Mouse (Mus musculus): ENCODE data around the gene Krtap16-1. TPM values are rescaled to one million over a fixed set of nuclear protein-coding genes. Genes with fewer than 3 reads are reported as not detected.

The Krtap16-1 gene
- polyA plus RNA-seq, 1 experiment from 2014 or later: not detected

DNA sequence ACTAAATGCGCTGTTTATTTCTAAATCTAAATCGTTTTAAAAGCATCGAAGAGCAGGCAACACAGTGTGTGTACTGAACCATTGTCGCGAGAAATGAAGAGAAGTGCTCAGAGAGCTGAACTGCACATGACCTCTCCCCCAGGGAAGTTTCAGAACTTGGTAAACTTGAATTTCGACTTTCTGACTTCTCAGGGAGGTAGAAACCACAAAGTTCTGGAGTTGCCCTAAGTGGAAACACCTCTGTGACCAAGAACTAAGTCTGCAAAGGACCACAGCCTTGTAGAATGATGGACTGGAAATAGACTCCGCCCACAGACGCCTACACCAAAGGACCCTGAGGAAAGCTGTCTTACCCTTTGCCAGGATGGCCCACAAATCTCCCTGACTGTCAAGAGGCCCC, 19.5 kb upstream of the Krtap16-1 start:
- no peak overlapping the region for H3K27ac ChIP-seq (ENCODE audit: low read length)

DNA sequence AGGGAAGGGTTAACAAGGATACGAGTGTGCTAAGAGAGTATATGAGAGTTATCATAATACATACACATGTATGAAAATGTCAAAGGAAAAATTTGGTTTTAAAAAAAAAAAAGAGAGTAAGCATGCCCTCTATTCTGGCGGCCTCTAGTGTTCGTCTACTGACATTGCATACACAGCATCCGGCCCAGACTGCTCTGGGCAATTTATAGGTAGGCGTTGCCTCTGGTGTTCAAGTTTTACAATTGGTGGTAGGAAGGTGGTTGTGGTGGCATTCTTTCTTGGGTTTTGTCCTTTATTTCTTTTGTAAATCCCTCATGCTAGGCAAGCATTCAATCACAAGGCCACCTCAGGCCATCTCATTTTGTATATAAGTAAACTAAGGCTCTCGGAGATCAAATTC, 18.4 kb upstream of the Krtap16-1 start:
- H3K27me3 ChIP-seq (ENCODE audit: control insufficient read depth, insufficient read depth, low read length): no peaks in the 10 kb centered on the region

More for the DNA sequence above, 19.5 kb upstream of the Krtap16-1 start:
- no peak overlapping the region for H3K9ac ChIP-seq (ENCODE audit: low read length)
- H3K27me3 ChIP-seq (ENCODE audit: control insufficient read depth, insufficient read depth, low read length): no peaks in the 10 kb centered on the region
- no peaks in the 10 kb centered on the region for H3K4me1 ChIP-seq (ENCODE audit: control insufficient read depth, insufficient read depth, low read length)
- no peak overlapping the region for H3K4me2 ChIP-seq (ENCODE audit: low read depth, low read length)
- H3K9me3 ChIP-seq (replicated peaks; ENCODE audit: control insufficient read depth, low read length): peaks cover 3% of the 10 kb centered on the region
- no peak overlapping the region for H3K4me3 ChIP-seq (ENCODE audit: low read length)
- no peak for ATAC-seq (replicated peaks; ENCODE audit: extremely low read depth, insufficient read depth, low FRiP score)
- WGBS: 82% methylated on average over 8 of the region's 8 CpGs
- no peaks in the 10 kb centered on the region for H3K36me3 ChIP-seq (ENCODE audit: control insufficient read depth, insufficient read depth)

GRCm38 (mm10) chr11:99999091-99999490, 12.7 kb upstream of the Krtap16-1 start:
- H3K27ac ChIP-seq (ENCODE audit: low read length): no peak overlapping the region
- H3K27me3 ChIP-seq (ENCODE audit: control insufficient read depth, insufficient read depth, low read length): peaks cover 11% of the 10 kb centered on the region
- no peak overlapping the region for H3K4me3 ChIP-seq (ENCODE audit: low read length)
- H3K4me1 ChIP-seq (ENCODE audit: control insufficient read depth, insufficient read depth, low read length): no peaks in the 10 kb centered on the region
- H3K9ac ChIP-seq (ENCODE audit: low read length): no peak overlapping the region
- peaks cover 3% of the 10 kb centered on the region for H3K9me3 ChIP-seq (replicated peaks; ENCODE audit: control insufficient read depth, low read length)
- ATAC-seq (replicated peaks; ENCODE audit: extremely low read depth, insufficient read depth, low FRiP score): no peak
- WGBS: 85% methylated on average over 7 of the region's 7 CpGs
- H3K36me3 ChIP-seq (ENCODE audit: control insufficient read depth, insufficient read depth): no peaks in the 10 kb centered on the region
- no peak overlapping the region for H3K4me2 ChIP-seq (ENCODE audit: low read depth, low read length)

More for the DNA sequence above, 18.4 kb upstream of the Krtap16-1 start:
- H3K36me3 ChIP-seq (ENCODE audit: control insufficient read depth, insufficient read depth): no peaks in the 10 kb centered on the region
- no peak overlapping the region for H3K4me3 ChIP-seq (ENCODE audit: low read length)
- peaks cover 3% of the 10 kb centered on the region for H3K9me3 ChIP-seq (replicated peaks; ENCODE audit: control insufficient read depth, low read length)
- ATAC-seq (replicated peaks; ENCODE audit: extremely low read depth, insufficient read depth, low FRiP score): no peak
- no peaks in the 10 kb centered on the region for H3K4me1 ChIP-seq (ENCODE audit: control insufficient read depth, insufficient read depth, low read length)
- H3K9ac ChIP-seq (ENCODE audit: low read length): no peak overlapping the region
- no peak overlapping the region for H3K4me2 ChIP-seq (ENCODE audit: low read depth, low read length)
- H3K27ac ChIP-seq (ENCODE audit: low read length): no peak overlapping the region
- 21% methylated on average over 6 of the region's 6 CpGs for WGBS

GRCm38 (mm10) chr11:99994384-99994661, 7.9 kb upstream of the Krtap16-1 start:
- 54% methylated on average over 4 of the region's 4 CpGs for WGBS
- no peak overlapping the region for H3K4me2 ChIP-seq (ENCODE audit: low read depth, low read length)

GRCm38 (mm10) chr11:99993620-99994383, 7.4 kb upstream of the Krtap16-1 start, which contains the start of gene Krtap17-1:
Krtap17-1 (minus strand) TSS chr11:99993994.
- Histone ChIP-seq H3K4me3 (ENCODE audit: low read length) (no peak within 1 kb of the TSS), H3K27ac (ENCODE audit: low read length) (no peak within 1 kb of the TSS), H3K36me3 (ENCODE audit: control insufficient read depth, insufficient read depth) (no peaks in the 10 kb centered on the region), H3K4me2 (ENCODE audit: low read depth, low read length) (no peak within 1 kb of the TSS), H3K9me3 (replicated peaks; ENCODE audit: control insufficient read depth, low read length) (no peaks in the 10 kb centered on the region), H3K9ac (ENCODE audit: low read length) (no peak within 1 kb of the TSS), H3K4me1 (ENCODE audit: control insufficient read depth, insufficient read depth, low read length) (no peaks in the 10 kb centered on the region), H3K27me3 (ENCODE audit: control insufficient read depth, insufficient read depth, low read length) (peaks cover 29% of the 10 kb centered on the region)
- ATAC-seq (replicated peaks; ENCODE audit: extremely low read depth, insufficient read depth, low FRiP score): no peak
- 21% methylated on average over 26 of the region's 26 CpGs for WGBS

More at GRCm38 (mm10) chr11:99994384-99994661, 7.9 kb upstream of the Krtap16-1 start:
- Histone ChIP-seq H3K27me3 (ENCODE audit: control insufficient read depth, insufficient read depth, low read length) (peaks cover 29% of the 10 kb centered on the region), H3K4me1 (ENCODE audit: control insufficient read depth, insufficient read depth, low read length) (no peaks in the 10 kb centered on the region), H3K9ac (ENCODE audit: low read length) (no peak overlapping the region), H3K27ac (ENCODE audit: low read length) (no peak overlapping the region), H3K36me3 (ENCODE audit: control insufficient read depth, insufficient read depth) (no peaks in the 10 kb centered on the region), H3K9me3 (replicated peaks; ENCODE audit: control insufficient read depth, low read length) (no peaks in the 10 kb centered on the region), H3K4me3 (ENCODE audit: low read length) (no peak overlapping the region)
- ATAC-seq (replicated peaks; ENCODE audit: extremely low read depth, insufficient read depth, low FRiP score): no peak

- Histone ChIP-seq H3K4me2 (ENCODE audit: low read depth, low read length) (no peak overlapping the region), H3K9ac (ENCODE audit: low read length) (no peak overlapping the region), H3K9me3 (replicated peaks; ENCODE audit: control insufficient read depth, low read length) (no peaks in the 10 kb centered on the region), H3K27ac (ENCODE audit: low read length) (no peak overlapping the region), H3K36me3 (ENCODE audit: control insufficient read depth, insufficient read depth) (no peaks in the 10 kb centered on the region), H3K4me3 (ENCODE audit: low read length) (no peak overlapping the region), H3K4me1 (ENCODE audit: control insufficient read depth, insufficient read depth, low read length) (no peaks in the 10 kb centered on the region), H3K27me3 (ENCODE audit: control insufficient read depth, insufficient read depth, low read length) (peaks cover 23% of the 10 kb centered on the region)
- 79% methylated on average over 3 of the region's 3 CpGs for WGBS
- no peak for ATAC-seq (replicated peaks; ENCODE audit: extremely low read depth, insufficient read depth, low FRiP score)
These were observed 4.2 kb upstream of the Krtap16-1 start for GRCm38 (mm10) chr11:99990571-99990970.

DNA sequence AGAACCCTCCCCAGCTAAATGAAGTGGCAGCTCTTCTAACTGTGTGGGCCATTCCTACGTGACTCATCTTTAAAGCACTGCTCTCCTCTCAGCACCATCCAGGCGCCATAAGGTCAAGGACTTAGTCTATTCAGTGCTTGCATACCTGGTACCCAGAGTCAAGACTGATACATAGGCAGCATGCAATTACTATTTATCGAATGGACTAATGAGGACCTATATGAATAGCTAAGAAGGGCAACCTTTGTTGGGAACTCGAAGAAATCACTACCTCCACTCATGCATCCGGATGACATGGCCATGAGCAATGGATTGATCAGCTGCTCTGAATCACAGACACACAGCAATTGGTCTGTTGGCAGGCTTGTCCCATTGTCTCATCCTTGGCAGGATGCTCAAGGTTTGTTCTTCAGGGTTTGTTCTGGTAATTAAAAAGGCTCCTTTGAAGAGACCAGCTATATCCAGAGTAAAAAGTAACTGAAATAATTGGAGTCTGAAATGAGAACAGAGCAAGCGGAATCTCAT, 3.5 kb upstream of the Krtap16-1 start:
- peaks cover 23% of the 10 kb centered on the region for H3K27me3 ChIP-seq (ENCODE audit: control insufficient read depth, insufficient read depth, low read length)
- H3K4me3 ChIP-seq (ENCODE audit: low read length): no peak overlapping the region
- no peaks in the 10 kb centered on the region for H3K4me1 ChIP-seq (ENCODE audit: control insufficient read depth, insufficient read depth, low read length)
- WGBS: 73% methylated on average over 6 of the region's 6 CpGs
- no peaks in the 10 kb centered on the region for H3K36me3 ChIP-seq (ENCODE audit: control insufficient read depth, insufficient read depth)
- no peak overlapping the region for H3K9ac ChIP-seq (ENCODE audit: low read length)
- no peak for ATAC-seq (replicated peaks; ENCODE audit: extremely low read depth, insufficient read depth, low FRiP score)
- no peak overlapping the region for H3K4me2 ChIP-seq (ENCODE audit: low read depth, low read length)
- H3K9me3 ChIP-seq (replicated peaks; ENCODE audit: control insufficient read depth, low read length): no peaks in the 10 kb centered on the region
- H3K27ac ChIP-seq (ENCODE audit: low read length): no peak overlapping the region

GRCm38 (mm10) chr11:99988530-99988929, 2.1 kb upstream of the Krtap16-1 start:
- no peaks in the 10 kb centered on the region for H3K9me3 ChIP-seq (replicated peaks; ENCODE audit: control insufficient read depth, low read length)
- no peak overlapping the region for H3K4me3 ChIP-seq (ENCODE audit: low read length)
- H3K9ac ChIP-seq (ENCODE audit: low read length): no peak overlapping the region
- no peak overlapping the region for H3K4me2 ChIP-seq (ENCODE audit: low read depth, low read length)
- 89% methylated on average over 3 of the region's 3 CpGs for WGBS
- peaks cover 17% of the 10 kb centered on the region for H3K27me3 ChIP-seq (ENCODE audit: control insufficient read depth, insufficient read depth, low read length)
- no peaks in the 10 kb centered on the region for H3K4me1 ChIP-seq (ENCODE audit: control insufficient read depth, insufficient read depth, low read length)
- H3K27ac ChIP-seq (ENCODE audit: low read length): no peak overlapping the region
- H3K36me3 ChIP-seq (ENCODE audit: control insufficient read depth, insufficient read depth): no peaks in the 10 kb centered on the region
- ATAC-seq (replicated peaks; ENCODE audit: extremely low read depth, insufficient read depth, low FRiP score): no peak

DNA sequence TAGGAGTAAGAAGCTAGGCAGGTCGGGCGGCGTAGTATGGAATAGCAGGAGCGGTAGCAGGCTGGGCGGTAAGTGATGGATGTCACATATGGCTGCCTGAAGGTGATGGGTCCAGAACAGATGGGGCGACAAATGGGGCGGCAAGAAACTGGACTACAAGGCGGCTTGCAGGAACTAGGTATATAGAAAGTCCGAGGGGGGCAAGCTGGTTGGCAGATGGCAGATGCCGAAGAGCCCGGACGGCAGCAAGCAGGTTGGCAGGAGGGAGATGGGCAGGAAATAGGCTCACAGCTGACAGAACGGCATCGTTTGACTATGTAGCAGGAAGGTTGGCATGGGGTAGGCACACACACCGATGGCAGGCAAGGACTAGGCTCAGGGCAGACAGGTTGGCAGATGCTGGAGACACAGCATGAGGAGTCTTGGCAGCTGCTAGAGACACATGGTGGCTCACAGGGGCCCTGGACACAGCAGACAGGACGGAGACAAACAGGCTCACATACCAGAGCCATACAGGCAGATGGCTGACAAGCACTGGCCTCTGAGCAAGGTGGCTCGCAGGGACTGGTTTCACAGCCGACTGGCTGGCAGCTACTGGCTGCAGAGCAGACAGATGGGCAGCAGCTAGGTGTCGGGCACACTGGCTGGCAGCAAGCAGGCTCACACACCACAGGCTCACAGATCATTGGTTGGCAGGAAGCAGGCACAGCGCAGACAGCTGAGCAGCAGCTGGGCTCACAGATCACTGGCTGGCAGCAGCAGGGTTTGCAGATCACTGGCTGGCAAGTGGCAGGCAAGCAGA, 905 bp downstream of the Krtap16-1 start:
- H3K4me2 ChIP-seq (ENCODE audit: low read depth, low read length): no peak overlapping the region
- no peaks in the 10 kb centered on the region for H3K36me3 ChIP-seq (ENCODE audit: control insufficient read depth, insufficient read depth)
- no peak overlapping the region for H3K4me3 ChIP-seq (ENCODE audit: low read length)
- WGBS: 70% methylated on average over 20 of the region's 20 CpGs
- H3K27me3 ChIP-seq (ENCODE audit: control insufficient read depth, insufficient read depth, low read length): peaks cover 4% of the 10 kb centered on the region; the same call in 1 of the 2 replicates
- ATAC-seq (replicated peaks; ENCODE audit: extremely low read depth, insufficient read depth, low FRiP score): no peak; the same call in 1 of the 2 replicates
- no peaks in the 10 kb centered on the region for H3K9me3 ChIP-seq (replicated peaks; ENCODE audit: control insufficient read depth, low read length)
- no peaks in the 10 kb centered on the region for H3K4me1 ChIP-seq (ENCODE audit: control insufficient read depth, insufficient read depth, low read length)
- H3K9ac ChIP-seq (ENCODE audit: low read length): no peak overlapping the region
- no peak overlapping the region for H3K27ac ChIP-seq (ENCODE audit: low read length)
